Mouse (Mus musculus) cortical plate, adult 2 months (tissue): ENCODE data around the gene Umodl1.

Source experiments
- CTCF ChIP-seq: fragments of 200-500 bp; IDR thresholded peaks from 2 replicates; pipeline ENCODE4 v1.5.1; 2011; ENCODE audit warnings: mild to moderate bottlenecking, control low read depth, low read length; ENCODE audit not compliant: insufficient read depth; ENCODE audit errors: extremely low read depth
- POLR2A ChIP-seq: fragments of 200-500 bp; IDR thresholded peaks from 2 replicates; pipeline ENCODE4 v1.6.1; 2011; ENCODE audit warnings: mild to moderate bottlenecking, low read length, control low read depth; ENCODE audit not compliant: insufficient read depth; ENCODE audit errors: extremely low read depth

GRCm38 (mm10) chr17:30948382-30948781 lies 6.1 kb upstream of the Umodl1 start:
- TF ChIP-seq CTCF = no peak
- TF ChIP-seq POLR2A = no peak
